Mouse (Mus musculus) embryonic facial prominence, embryonic 12.5 days (tissue): Measurements from ENCODE around the gene Gm49387. TPM values are rescaled to one million over a fixed set of nuclear protein-coding genes. Genes with fewer than 3 reads are reported as not detected.
A peak's percentile ranks its signal among the peaks of the same experiment; 100 is the strongest.

Source experiments
- ATAC-seq: fragments of 200-750 bp; cut with Nextera tagmentation; 2 replicates; pipeline ENCODE4 v1.8.0; 2017; ENCODE audit not compliant: insufficient number of reproducible peaks, insufficient read depth, low FRiP score, low TSS enrichment
- H3K27ac ChIP-seq: fragments of 300-500 bp; sonication (generic); 2 replicates; pipeline ENCODE4 v1.5.1; 2016; ENCODE audit warnings: mild to moderate bottlenecking
- H3K27me3 ChIP-seq: fragments of 300-500 bp; sonication (generic); 2 replicates; pipeline ENCODE4 v1.6.1; 2016; ENCODE audit warnings: mild to moderate bottlenecking, moderate library complexity
- H3K36me3 ChIP-seq: fragments of 300-500 bp; sonication (generic); 2 replicates; pipeline ENCODE4 v1.6.1; 2016; ENCODE audit warnings: mild to moderate bottlenecking
- H3K4me1 ChIP-seq: fragments of 300-500 bp; sonication (generic); 2 replicates; pipeline ENCODE4 v1.6.1; 2016
- H3K4me2 ChIP-seq: fragments of 300-500 bp; sonication (generic); replicated peaks from 2 replicates; pipeline ENCODE4 v1.6.1; 2016; ENCODE audit warnings: mild to moderate bottlenecking, moderate library complexity
- H3K4me3 ChIP-seq: fragments of 300-500 bp; sonication (generic); 2 replicates; pipeline ENCODE4 v1.5.1; 2016; ENCODE audit warnings: mild to moderate bottlenecking
- H3K9ac ChIP-seq: fragments of 300-500 bp; sonication (generic); 2 replicates; pipeline ENCODE4 v1.6.1; 2016; ENCODE audit warnings: mild to moderate bottlenecking, moderate library complexity
- H3K9me3 ChIP-seq: fragments of 300-500 bp; sonication (generic); 2 replicates; pipeline ENCODE4 v1.6.1; 2016; ENCODE audit warnings: mild to moderate bottlenecking, moderate library complexity
- WGBS: fragments of 180-500 bp; shearing (Covaris S2); methylation state at CpG from one replicate; pipeline ENCODE4 v1.1.7; 2016; 5-methylcytosine and 5-hydroxymethylcytosine counted together
- polyA plus RNA-seq: library from polyadenylated mRNA; unstranded; fragments of >200 nt; fragmentation: Nextera tagmentation; extraction: Ambion mirVana; gene quantifications from 2 replicates; pipeline ENCODE4 v1.2.1, GENCODE M21; 2016

Gm49387 gene
- polyA plus RNA-seq, 1 experiment from 2014 or later = 2.3 TPM

DNA sequence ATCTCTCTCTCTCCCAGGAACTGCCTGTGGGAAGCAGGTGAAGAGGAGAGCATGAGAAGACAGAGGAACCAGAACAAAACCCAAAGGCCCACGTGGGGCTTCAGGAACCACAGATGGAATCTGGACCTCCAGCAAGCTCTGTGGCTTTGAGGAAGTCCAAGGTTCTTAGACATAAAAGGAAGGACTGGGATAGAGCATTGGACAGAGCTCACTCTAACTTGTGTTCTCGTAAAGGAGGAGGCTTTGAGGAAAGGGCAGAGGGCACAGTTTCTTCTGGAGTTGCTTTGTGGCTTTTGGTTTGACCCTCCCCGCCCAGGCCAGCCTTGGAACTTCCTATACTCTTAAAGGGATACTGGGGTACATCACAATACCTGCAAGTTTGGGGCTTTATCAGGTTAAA, 108.0 kb downstream of the Gm49387 start:
- H3K27me3 ChIP-seq = no peaks in the 10 kb centered on the region
- WGBS = 49% methylated on average over 3 of the region's 3 CpGs
- H3K4me3 ChIP-seq = no peak overlapping the region
- ATAC-seq = no peak
- no peaks in the 10 kb centered on the region for H3K36me3 ChIP-seq
- no peak overlapping the region for H3K9ac ChIP-seq
- no peak overlapping the region for H3K4me2 ChIP-seq
- no peak overlapping the region for H3K27ac ChIP-seq
- no peaks in the 10 kb centered on the region for H3K9me3 ChIP-seq
- peaks cover 5% of the 10 kb centered on the region for H3K4me1 ChIP-seq

DNA sequence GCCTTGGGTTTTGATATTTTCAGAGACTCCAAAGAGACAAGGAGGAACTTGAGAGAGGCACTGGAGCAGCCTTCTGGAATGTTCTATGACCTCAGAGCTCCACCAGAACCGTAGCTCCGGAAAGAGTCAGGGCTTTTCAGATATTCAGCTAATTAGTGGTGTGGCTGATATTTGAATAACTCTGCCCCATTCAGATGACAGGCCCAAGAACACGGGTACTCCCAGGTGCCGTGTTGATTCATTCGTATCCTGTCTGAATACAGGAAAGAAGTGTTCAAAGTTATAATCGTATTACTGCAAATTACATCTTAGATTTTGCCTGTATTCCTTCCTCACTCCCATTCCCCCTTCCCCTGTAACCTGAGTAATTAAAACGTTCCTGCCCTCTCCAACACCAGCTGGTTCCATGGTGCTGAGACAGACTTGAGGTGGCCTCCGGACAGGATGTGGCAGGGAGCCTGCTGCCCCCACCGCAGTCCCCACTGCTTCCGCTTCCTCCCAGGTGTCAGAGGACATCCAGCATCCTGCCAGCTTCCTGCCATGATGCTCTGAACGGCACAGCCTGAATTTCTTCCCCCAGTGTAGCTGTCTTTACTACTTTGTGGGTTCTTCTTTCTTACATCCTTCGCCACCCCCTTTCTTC, 109.1 kb downstream of the Gm49387 start:
- 44% methylated on average over 12 of the region's 12 CpGs for WGBS
- no peaks in the 10 kb centered on the region for H3K27me3 ChIP-seq
- no peaks in the 10 kb centered on the region for H3K36me3 ChIP-seq
- no peak overlapping the region for H3K4me3 ChIP-seq
- no peak overlapping the region for H3K9ac ChIP-seq
- ATAC-seq = no peak
- peaks cover 5% of the 10 kb centered on the region for H3K4me1 ChIP-seq
- H3K4me2 ChIP-seq = no peak overlapping the region
- H3K9me3 ChIP-seq = no peaks in the 10 kb centered on the region
- H3K27ac ChIP-seq = peak overlapping the region; percentile 51; the same call in 1 of the 2 replicates

DNA sequence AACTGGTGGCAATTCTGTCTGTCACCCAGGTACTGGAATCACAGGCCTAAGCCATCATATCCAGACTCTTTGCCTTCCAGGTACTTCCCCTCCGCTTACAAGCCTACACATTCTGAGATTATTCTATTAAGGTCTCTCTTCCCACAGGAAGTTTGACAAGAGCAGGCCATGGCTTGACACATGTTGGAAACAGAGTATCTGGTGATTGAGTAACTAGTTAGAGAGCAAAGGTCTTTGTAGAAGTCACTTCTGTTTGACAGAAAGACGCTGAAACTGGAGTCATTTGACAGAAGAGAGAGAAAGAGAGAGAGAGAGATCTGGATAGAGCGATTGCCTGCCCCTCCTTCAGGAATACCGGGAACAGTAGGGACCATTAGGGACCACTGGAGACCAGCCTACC, 109.8 kb downstream of the Gm49387 start:
- Histone ChIP-seq H3K9ac (no peak overlapping the region), H3K9me3 (no peaks in the 10 kb centered on the region), H3K4me1 (peaks cover 5% of the 10 kb centered on the region), H3K27ac (no peak overlapping the region), H3K4me2 (no peak overlapping the region), H3K36me3 (no peaks in the 10 kb centered on the region), H3K27me3 (no peaks in the 10 kb centered on the region), H3K4me3 (no peak overlapping the region)
- WGBS = 88% methylated on average over 4 of the region's 4 CpGs
- ATAC-seq = no peak

- 81% methylated on average over 7 of the region's 7 CpGs for WGBS
- no peak overlapping the region for H3K27ac ChIP-seq
Measured at GRCm38 (mm10) chr14:31525040-31525810, 115.5 kb downstream of the Gm49387 start.

GRCm38 (mm10) chr14:31521318-31521717, 119.4 kb downstream of the Gm49387 start:
- no peak for ATAC-seq
- 74% methylated on average over 2 of the region's 2 CpGs for WGBS
- H3K27me3 ChIP-seq = no peaks in the 10 kb centered on the region
- no peaks in the 10 kb centered on the region for H3K36me3 ChIP-seq
- H3K4me1 ChIP-seq = 0 out of 2 replicates have a peak, but pooled peaks cover 5% of the 10 kb centered on the region
- no peak overlapping the region for H3K27ac ChIP-seq
- no peak overlapping the region for H3K4me3 ChIP-seq
- no peak overlapping the region for H3K9ac ChIP-seq
- no peak overlapping the region for H3K4me2 ChIP-seq
- H3K9me3 ChIP-seq = no peaks in the 10 kb centered on the region

More at GRCm38 (mm10) chr14:31525040-31525810, 115.5 kb downstream of the Gm49387 start:
- Histone ChIP-seq H3K36me3 (no peaks in the 10 kb centered on the region), H3K4me3 (no peak overlapping the region), H3K9ac (no peak overlapping the region), H3K9me3 (no peaks in the 10 kb centered on the region), H3K4me2 (no peak overlapping the region), H3K27me3 (no peaks in the 10 kb centered on the region), H3K4me1 (no peaks in the 10 kb centered on the region)
- no peak for ATAC-seq

DNA sequence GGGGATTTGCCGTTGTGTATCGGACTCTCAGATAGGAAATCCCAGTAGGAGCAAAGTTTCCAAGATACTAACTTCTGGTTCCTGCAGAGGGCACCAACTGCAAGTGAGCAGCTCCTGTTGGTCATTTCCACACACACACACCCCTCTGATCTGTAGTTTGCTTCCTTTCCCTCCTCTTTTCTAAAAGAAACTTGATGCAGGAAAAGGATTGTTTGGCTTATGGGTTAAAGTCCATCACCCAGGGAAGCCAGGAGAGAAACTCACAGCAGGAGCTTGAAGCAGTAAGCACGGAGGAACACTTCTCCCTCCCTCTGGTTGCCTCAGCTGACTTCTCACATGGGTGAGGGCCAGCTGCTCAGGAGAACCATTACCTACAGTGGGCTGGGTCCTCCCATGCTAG, 121.5 kb downstream of the Gm49387 start:
- WGBS = 33% methylated on average over 3 of the region's 3 CpGs

DNA sequence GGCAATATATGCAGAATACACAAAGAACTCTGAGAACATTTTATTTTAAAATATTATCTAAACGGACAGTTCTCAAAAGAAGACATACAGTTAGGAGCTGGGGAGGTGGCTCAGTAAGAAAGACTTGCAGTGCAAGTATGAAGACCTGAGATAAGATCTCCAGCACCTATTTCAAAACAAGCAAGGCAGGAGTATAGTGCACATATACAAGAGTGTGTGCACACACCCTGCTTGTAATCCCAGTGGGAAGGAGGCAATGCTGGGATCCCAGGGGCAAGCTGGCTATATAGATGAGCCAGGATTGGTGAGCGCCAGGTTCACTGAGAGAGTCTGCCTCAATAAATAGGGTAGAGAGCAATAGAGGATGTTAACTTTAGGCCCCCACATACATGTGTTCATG, 124.8 kb downstream of the Gm49387 start:
- H3K4me1 ChIP-seq = 0 out of 2 replicates have a peak, but pooled peaks cover 5% of the 10 kb centered on the region
- H3K36me3 ChIP-seq = no peaks in the 10 kb centered on the region
- no peak overlapping the region for H3K4me2 ChIP-seq
- no peak overlapping the region for H3K27ac ChIP-seq
- no peaks in the 10 kb centered on the region for H3K27me3 ChIP-seq
- no peak for ATAC-seq
- 0 out of 2 replicates have a peak, but pooled peaks cover 7% of the 10 kb centered on the region for H3K9me3 ChIP-seq
- WGBS = 90% methylated on average over 2 of the region's 2 CpGs
- H3K4me3 ChIP-seq = no peak overlapping the region
- no peak overlapping the region for H3K9ac ChIP-seq

More for the DNA sequence above, 121.5 kb downstream of the Gm49387 start:
- H3K9ac ChIP-seq = no peak overlapping the region
- H3K4me3 ChIP-seq = no peak overlapping the region
- no peak for ATAC-seq
- H3K36me3 ChIP-seq = no peaks in the 10 kb centered on the region
- 0 out of 2 replicates have a peak, but pooled peaks cover 5% of the 10 kb centered on the region for H3K4me1 ChIP-seq
- H3K27ac ChIP-seq = no peak overlapping the region
- H3K27me3 ChIP-seq = no peaks in the 10 kb centered on the region
- H3K9me3 ChIP-seq = 0 out of 2 replicates have a peak, but pooled peaks cover 5% of the 10 kb centered on the region
- H3K4me2 ChIP-seq = no peak overlapping the region

DNA sequence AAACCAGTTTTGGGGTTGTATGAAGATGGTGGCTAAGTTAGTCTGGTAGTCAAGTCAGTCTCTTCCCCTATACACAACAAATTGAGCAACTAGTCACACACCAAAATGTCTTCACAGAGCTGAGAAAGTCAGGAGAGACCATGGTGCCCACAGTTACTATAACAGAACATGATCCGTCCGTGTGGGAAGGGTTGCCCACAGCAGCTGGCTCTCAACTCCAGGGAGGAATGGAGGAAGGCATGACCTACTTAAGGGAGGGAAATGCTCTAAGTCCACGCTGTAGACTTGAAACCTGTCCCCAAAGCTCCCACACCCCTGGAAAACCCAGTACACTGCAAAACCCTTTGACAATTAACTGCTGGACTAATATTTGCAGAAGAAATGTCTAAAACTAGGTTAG, 130.4 kb downstream of the Gm49387 start:
- WGBS = 89% methylated on average over 3 of the region's 3 CpGs
- no peak overlapping the region for H3K4me2 ChIP-seq
- H3K9me3 ChIP-seq = 0 out of 2 replicates have a peak, but pooled peaks cover 7% of the 10 kb centered on the region
- no peak overlapping the region for H3K4me3 ChIP-seq
- H3K36me3 ChIP-seq = peaks cover 44% of the 10 kb centered on the region
- no peak for ATAC-seq
- no peaks in the 10 kb centered on the region for H3K4me1 ChIP-seq
- no peaks in the 10 kb centered on the region for H3K27me3 ChIP-seq
- no peak overlapping the region for H3K9ac ChIP-seq
- H3K27ac ChIP-seq = no peak overlapping the region

- 0 out of 2 replicates have a peak, but pooled peaks cover 7% of the 10 kb centered on the region for H3K9me3 ChIP-seq
- no peak overlapping the region for H3K27ac ChIP-seq
- H3K27me3 ChIP-seq = no peaks in the 10 kb centered on the region
- no peak overlapping the region for H3K9ac ChIP-seq
- H3K4me2 ChIP-seq = no peak overlapping the region
- H3K4me3 ChIP-seq = no peak overlapping the region
- no peaks in the 10 kb centered on the region for H3K4me1 ChIP-seq
- 95% methylated on average over 2 of the region's 2 CpGs for WGBS
- H3K36me3 ChIP-seq = peaks cover 48% of the 10 kb centered on the region
- no peak for ATAC-seq
Measured at GRCm38 (mm10) chr14:31509911-31510310, 130.8 kb downstream of the Gm49387 start.

- no peak overlapping the region for H3K27ac ChIP-seq
- no peaks in the 10 kb centered on the region for H3K4me1 ChIP-seq
- no peak overlapping the region for H3K9ac ChIP-seq
- 93% methylated on average over 6 of the region's 6 CpGs for WGBS
- no peak for ATAC-seq
- H3K4me3 ChIP-seq = no peak overlapping the region
- no peaks in the 10 kb centered on the region for H3K27me3 ChIP-seq
- H3K9me3 ChIP-seq = no peaks in the 10 kb centered on the region
- peaks cover 81% of the 10 kb centered on the region for H3K36me3 ChIP-seq
- no peak overlapping the region for H3K4me2 ChIP-seq
Measured at GRCm38 (mm10) chr14:31506456-31506855, 134.2 kb downstream of the Gm49387 start.

GRCm38 (mm10) chr14:31503406-31503805, 137.3 kb downstream of the Gm49387 start:
- H3K27ac ChIP-seq = no peak overlapping the region
- peaks cover 87% of the 10 kb centered on the region for H3K36me3 ChIP-seq
- no peaks in the 10 kb centered on the region for H3K27me3 ChIP-seq
- WGBS = 89% methylated on average over 13 of the region's 13 CpGs
- H3K9me3 ChIP-seq = no peaks in the 10 kb centered on the region
- no peak overlapping the region for H3K4me3 ChIP-seq
- H3K4me1 ChIP-seq = no peaks in the 10 kb centered on the region
- ATAC-seq = no peak
- H3K9ac ChIP-seq = no peak overlapping the region
- no peak overlapping the region for H3K4me2 ChIP-seq
